Mouse (Mus musculus): ENCODE results near the gene Glrp1.

DNA sequence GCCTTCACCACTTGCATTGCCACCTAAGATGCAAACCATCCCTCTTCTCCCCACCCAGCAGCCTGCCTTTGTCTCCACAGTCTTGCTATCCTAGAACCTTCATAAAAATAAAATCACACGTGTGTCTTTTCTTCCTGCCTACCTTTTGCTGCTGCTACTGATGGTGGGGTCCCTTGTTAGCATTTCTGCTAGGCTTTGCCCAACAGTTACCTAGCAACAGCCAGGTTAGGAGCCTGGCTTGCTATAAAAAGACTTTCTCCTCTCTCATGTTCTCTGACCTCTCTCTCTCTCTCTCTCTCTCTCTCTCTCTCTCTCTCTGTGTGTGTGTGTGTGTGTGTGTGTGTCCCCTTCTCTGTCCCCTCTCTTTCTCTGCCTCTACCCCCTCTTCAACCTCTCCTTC, 48.8 kb downstream of the Glrp1 start:
- no peak for TF ChIP-seq CTCF (IDR thresholded peaks at IDR 0.05)
- TF ChIP-seq POLR2A (IDR thresholded peaks at IDR 0.05; ENCODE audit: insufficient read depth, low read depth, low read length): no peak
